Mouse (Mus musculus) midbrain, embryonic 14.5 days (tissue): ENCODE measurements at regions not wholly inside any gene's neighbourhood (a gene's known extent, or its start where the extent isn't known, plus 50 kb on each side); places are given as distances from the start of the nearest gene placed in this dataset.

ENCODE experiments used
- ATAC-seq: fragments of 200-750 bp; cut with Nextera tagmentation; 2 replicates; pipeline ENCODE4 v1.8.0; 2017; ENCODE audit warnings: moderate number of reproducible peaks, moderate library complexity; ENCODE audit not compliant: low FRiP score, low TSS enrichment
- DNase-seq: peaks from one replicate; pipeline ENCODE4 v3.0.0-alpha.2; 2015
- H3K27ac ChIP-seq: fragments of 300-500 bp; sonication (generic); replicated peaks from 2 replicates; pipeline ENCODE4 v1.5.1; 2014; ENCODE audit warnings: mild to moderate bottlenecking, low read depth, low read length, moderate library complexity
- H3K27me3 ChIP-seq: fragments of 300-500 bp; sonication (generic); 2 replicates; pipeline ENCODE4 v1.6.1; 2014; ENCODE audit warnings: low read length, control low read depth, mixed read lengths; ENCODE audit not compliant: control insufficient read depth, insufficient read depth
- H3K36me3 ChIP-seq: fragments of 300-500 bp; sonication (generic); 2 replicates; pipeline ENCODE4 v1.6.1; 2014; ENCODE audit warnings: low read length, control low read depth; ENCODE audit not compliant: control insufficient read depth, insufficient read depth
- H3K4me1 ChIP-seq: fragments of 300-500 bp; sonication (generic); 2 replicates; pipeline ENCODE4 v1.6.1; 2014; ENCODE audit warnings: mild to moderate bottlenecking, antibody characterized with exemption, low read length, control low read depth; ENCODE audit not compliant: control insufficient read depth, insufficient read depth
- H3K4me2 ChIP-seq: fragments of 300-500 bp; sonication (generic); 2 replicates; pipeline ENCODE4 v1.6.1; 2014; ENCODE audit warnings: mild to moderate bottlenecking, low read length, moderate library complexity
- H3K4me3 ChIP-seq: fragments of 300-500 bp; sonication (generic); replicated peaks from 2 replicates; pipeline ENCODE4 v1.5.1; 2014; ENCODE audit warnings: low read depth, low read length
- H3K9ac ChIP-seq: fragments of 300-500 bp; sonication (generic); replicated peaks from 2 replicates; pipeline ENCODE4 v1.6.1; 2014; ENCODE audit warnings: mild to moderate bottlenecking, low read length, moderate library complexity
- H3K9me3 ChIP-seq: fragments of 300-500 bp; sonication (generic); 2 replicates; pipeline ENCODE4 v1.6.1; 2016; ENCODE audit warnings: low read length, control low read depth, mixed read lengths; ENCODE audit not compliant: control insufficient read depth
- WGBS: fragments of 180-500 bp; shearing (Covaris S2); extraction: QIAGEN DNeasy Blood & Tissue Kit; methylation state at CpG from one replicate; pipeline ENCODE4 v1.1.7; 2014; 5-methylcytosine and 5-hydroxymethylcytosine counted together

DNA sequence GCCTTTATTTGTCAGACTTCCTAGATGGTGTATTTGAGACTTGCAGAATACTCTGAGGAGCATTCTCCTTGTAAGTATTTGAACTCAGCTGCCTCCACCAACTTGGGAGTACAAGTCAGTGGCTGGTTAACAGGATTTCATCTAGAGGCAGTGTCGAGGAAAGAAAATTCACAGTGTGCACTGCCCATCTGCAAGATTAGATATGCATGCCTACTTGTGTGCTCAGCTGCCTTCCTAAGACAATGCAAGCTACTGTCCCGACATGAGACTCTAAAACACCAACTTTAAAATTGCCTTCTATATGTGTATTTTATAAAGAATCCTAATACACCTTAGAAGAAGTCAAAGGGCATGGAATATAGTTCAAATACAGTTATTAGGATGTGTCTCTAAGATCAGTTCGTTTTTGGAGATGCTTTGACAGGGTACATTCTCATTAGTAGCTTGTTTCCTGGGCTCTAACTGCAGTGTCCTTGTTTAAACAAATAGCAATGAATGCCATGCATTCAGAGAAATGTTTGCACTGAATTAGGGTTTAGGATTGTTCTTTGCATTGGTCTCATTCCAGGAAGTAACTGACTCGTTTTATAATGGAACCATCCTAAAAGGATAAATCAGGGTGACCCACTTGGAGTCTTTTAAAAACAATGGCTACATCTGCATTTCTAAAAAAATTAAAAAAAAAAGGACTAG is 2687.1 kb upstream of the Gm7489 start:
- DNase-seq = no peak
- 39% methylated on average over 4 of the region's 4 CpGs for WGBS
- Histone ChIP-seq H3K36me3 (no peaks in the 10 kb centered on the region), H3K27ac (no peak overlapping the region), H3K9ac (no peak overlapping the region), H3K4me3 (no peak overlapping the region), H3K27me3 (no peaks in the 10 kb centered on the region), H3K4me1 (no peaks in the 10 kb centered on the region), H3K9me3 (no peaks in the 10 kb centered on the region), H3K4me2 (no peak overlapping the region)
- no peak for ATAC-seq

DNA sequence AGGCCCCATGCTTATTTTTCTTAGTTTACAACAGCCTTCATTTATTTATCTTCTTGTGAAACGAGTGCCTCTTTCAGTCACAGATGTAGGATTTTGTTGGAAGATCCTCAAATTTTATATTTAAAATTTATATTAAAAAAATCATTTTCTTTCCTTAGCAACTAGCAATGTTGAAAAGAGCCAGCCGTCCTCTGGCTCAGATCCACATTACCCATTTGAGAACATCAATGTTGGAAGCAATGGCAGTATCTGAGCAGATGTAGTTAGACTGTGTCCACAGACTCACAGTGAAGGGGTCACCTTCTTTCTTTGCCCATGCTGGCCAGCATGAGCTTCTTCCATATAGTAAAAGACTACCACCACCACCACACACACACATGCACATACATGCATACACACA is 2681.4 kb upstream of the Gm7489 start:
- Histone ChIP-seq H3K4me2 (no peak overlapping the region), H3K27ac (no peak overlapping the region), H3K36me3 (no peaks in the 10 kb centered on the region), H3K4me3 (no peak overlapping the region), H3K27me3 (no peaks in the 10 kb centered on the region), H3K4me1 (no peaks in the 10 kb centered on the region), H3K9me3 (no peaks in the 10 kb centered on the region), H3K9ac (no peak overlapping the region)
- DNase-seq (no peak), ATAC-seq (no peak)
- WGBS = 91% methylated on average over 2 of the region's 2 CpGs

DNA sequence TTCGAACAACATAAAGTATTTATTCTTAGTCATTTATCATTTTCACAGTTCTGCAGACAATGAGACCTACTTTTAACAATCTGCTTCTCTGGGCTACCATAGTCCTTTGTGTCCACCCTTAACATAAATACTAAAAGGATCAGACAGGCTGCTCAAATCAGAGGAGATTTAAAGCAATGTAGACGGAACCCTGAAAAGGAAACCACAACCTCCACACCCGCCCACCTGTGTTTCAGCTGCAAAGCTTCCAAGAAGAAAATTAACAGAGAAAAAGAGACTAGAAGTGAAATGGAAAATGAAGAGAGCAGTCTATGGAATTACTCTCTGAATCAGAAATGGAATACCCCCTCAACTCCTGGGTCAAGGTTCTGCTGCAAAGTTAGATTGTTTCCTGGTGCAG is 2678.7 kb upstream of the Gm7489 start:
- Histone ChIP-seq H3K4me2 (no peak overlapping the region), H3K4me1 (no peaks in the 10 kb centered on the region), H3K9me3 (no peaks in the 10 kb centered on the region), H3K27me3 (no peaks in the 10 kb centered on the region), H3K27ac (no peak overlapping the region), H3K36me3 (no peaks in the 10 kb centered on the region), H3K4me3 (no peak overlapping the region), H3K9ac (no peak overlapping the region)
- ATAC-seq (no peak), DNase-seq (no peak)
- 40% methylated on average over 3 of the region's 3 CpGs for WGBS

DNA sequence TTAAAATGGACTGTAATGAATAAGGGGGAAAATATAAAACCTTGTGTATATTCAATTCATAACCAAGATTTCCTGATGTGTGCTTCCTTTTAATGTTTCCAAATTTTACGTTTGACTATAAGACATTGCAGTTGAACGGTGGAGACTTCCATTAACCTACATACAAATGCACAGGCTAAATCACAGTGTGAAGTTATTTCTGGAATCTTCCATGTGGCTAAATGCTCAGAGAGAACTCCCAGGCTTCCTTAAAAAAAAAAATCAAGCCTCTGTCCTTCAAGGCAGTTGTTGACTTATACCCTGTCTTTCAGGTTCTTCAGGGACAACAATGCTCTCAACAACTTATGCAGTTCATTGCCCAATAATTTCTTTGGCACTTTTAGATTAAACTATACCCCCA is 2677.9 kb upstream of the Gm7489 start:
- no peak overlapping the region for H3K27ac ChIP-seq
- ATAC-seq = no peak
- WGBS = 85% methylated on average over 2 of the region's 2 CpGs
- no peaks in the 10 kb centered on the region for H3K9me3 ChIP-seq
- H3K9ac ChIP-seq = no peak overlapping the region
- H3K36me3 ChIP-seq = no peaks in the 10 kb centered on the region
- no peaks in the 10 kb centered on the region for H3K4me1 ChIP-seq
- H3K4me2 ChIP-seq = no peak overlapping the region
- no peak for DNase-seq
- H3K27me3 ChIP-seq = no peaks in the 10 kb centered on the region
- no peak overlapping the region for H3K4me3 ChIP-seq

DNA sequence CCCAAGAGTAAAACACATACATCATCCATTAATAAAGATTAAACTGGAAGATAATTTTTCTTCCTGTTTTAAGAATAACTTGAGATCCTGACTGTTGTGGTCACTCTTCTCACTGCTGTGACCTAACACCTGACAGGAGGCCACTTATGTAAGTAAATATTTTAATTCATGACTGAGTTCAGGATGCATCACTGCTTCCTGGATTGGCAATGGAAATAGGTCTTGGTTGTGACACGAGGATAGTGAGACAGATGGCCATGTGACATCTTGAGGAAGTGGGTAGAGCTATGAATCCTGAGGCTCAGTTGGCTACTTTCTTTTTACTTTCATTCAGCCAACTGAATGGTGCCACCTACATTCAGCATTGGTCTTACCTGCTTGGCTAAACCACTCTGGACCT is 2649.8 kb upstream of the Gm7489 start:
- 89% methylated on average over 1 of the region's 1 CpGs for WGBS
- no peak overlapping the region for H3K4me3 ChIP-seq
- H3K4me2 ChIP-seq = no peak overlapping the region
- H3K27me3 ChIP-seq = no peaks in the 10 kb centered on the region
- H3K9ac ChIP-seq = no peak overlapping the region
- no peaks in the 10 kb centered on the region for H3K9me3 ChIP-seq
- no peak overlapping the region for H3K27ac ChIP-seq
- no peaks in the 10 kb centered on the region for H3K36me3 ChIP-seq
- no peak for DNase-seq
- no peaks in the 10 kb centered on the region for H3K4me1 ChIP-seq
- no peak for ATAC-seq

DNA sequence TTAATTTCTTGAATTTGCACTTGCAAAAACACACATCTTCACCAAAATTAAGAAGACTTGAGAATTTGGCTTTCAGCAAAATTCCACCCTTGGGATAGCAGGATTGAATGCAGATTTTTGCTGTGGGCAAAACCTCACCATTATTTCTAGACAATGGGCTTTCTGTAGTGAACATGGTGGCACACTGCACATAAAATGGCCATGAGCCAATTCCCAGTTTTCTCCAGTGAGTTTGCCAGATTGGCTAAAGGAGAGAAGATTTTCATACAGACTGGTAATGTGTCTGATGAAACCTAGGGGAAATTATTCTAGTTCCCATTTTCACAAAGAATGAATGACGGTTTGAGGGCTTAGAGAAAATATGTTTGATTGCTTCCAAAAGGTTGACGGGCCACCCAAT is 2640.1 kb upstream of the Gm7489 start:
- DNase-seq (no peak), ATAC-seq (no peak)
- Histone ChIP-seq H3K27ac (no peak overlapping the region), H3K36me3 (no peaks in the 10 kb centered on the region), H3K4me1 (no peaks in the 10 kb centered on the region), H3K9me3 (no peaks in the 10 kb centered on the region), H3K9ac (no peak overlapping the region), H3K4me3 (no peak overlapping the region), H3K4me2 (no peak overlapping the region), H3K27me3 (no peaks in the 10 kb centered on the region)
- WGBS = 97% methylated on average over 2 of the region's 2 CpGs

DNA sequence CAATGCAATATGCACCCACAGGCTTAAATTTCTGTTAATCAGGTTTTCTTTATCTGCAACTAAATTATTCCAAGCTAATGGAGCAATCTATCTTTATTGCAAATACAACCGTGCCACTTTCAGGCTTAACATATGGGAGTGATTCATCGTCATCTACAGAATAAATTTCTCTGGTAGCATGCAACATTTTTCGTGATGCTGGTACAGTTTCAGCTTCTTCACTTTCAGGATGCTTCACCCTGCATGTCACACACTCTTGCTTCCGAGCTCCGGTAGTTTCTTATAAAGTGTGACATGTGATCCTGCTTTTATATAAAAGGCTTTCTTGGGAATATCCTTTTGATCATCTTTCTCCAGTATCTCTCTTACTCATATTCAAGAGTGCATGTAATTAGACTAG is 2637.4 kb upstream of the Gm7489 start:
- no peaks in the 10 kb centered on the region for H3K4me1 ChIP-seq
- DNase-seq = no peak
- no peak overlapping the region for H3K4me2 ChIP-seq
- H3K9me3 ChIP-seq = no peaks in the 10 kb centered on the region
- ATAC-seq = no peak
- H3K36me3 ChIP-seq = no peaks in the 10 kb centered on the region
- H3K27me3 ChIP-seq = no peaks in the 10 kb centered on the region
- H3K27ac ChIP-seq = no peak overlapping the region
- 83% methylated on average over 5 of the region's 5 CpGs for WGBS
- no peak overlapping the region for H3K9ac ChIP-seq
- H3K4me3 ChIP-seq = no peak overlapping the region

DNA sequence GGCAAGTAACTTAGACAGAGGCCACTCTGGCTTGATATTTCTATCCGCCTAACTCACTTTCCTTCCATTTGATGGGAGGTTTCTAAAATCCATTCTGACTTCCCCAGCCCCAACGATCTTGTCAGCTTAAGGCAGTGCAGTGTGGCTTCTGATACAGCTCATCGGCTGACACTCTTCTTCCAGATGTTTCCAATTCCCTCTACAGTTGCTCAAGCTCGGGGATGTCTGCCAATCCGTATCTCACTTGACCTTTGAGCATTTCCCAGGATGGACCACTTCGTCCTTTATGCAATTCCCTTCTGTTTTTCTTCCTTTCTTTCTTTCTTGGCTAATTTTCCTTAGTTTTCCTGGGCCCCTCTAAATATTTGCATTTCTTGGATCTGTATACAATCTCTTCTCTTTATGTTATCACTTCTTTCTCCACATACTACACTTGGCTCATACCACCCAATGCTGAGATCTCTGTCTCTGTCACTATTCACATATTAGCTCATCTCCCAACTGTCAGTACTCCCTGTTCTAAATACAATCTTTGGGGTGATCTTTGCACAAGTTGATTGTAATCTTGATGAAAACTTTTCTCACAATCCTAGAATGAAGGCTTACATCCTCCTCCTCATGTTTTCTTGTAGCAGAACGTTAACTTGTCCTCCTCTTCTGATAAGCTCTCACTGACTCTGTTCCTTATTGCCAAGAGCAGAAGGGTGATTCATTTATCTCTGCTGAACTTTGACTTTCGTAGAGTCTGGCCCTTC is 2636.5 kb upstream of the Gm7489 start:
- WGBS = 86% methylated on average over 8 of the region's 8 CpGs
- ATAC-seq = no peak

DNA sequence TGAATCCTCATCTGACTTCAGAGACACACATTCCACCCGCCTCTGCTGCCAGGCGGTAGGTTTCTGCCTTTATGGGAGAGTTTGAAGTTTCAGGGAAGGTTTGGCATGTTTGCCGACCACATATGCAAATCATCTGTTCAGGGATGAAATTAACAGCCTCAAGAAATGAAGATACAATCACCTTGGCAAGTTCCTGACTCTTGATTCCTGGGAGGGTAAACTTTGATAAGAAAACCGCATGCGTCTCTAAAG is 2636.0 kb upstream of the Gm7489 start:
- ATAC-seq = no peak
- 94% methylated on average over 5 of the region's 5 CpGs for WGBS
- Histone ChIP-seq H3K27ac (no peak overlapping the region), H3K36me3 (no peaks in the 10 kb centered on the region), H3K9ac (no peak overlapping the region), H3K4me1 (no peaks in the 10 kb centered on the region), H3K4me2 (no peak overlapping the region), H3K9me3 (no peaks in the 10 kb centered on the region), H3K27me3 (no peaks in the 10 kb centered on the region), H3K4me3 (no peak overlapping the region)
- DNase-seq = no peak

More for the DNA sequence above, 2636.5 kb upstream of the Gm7489 start:
- Histone ChIP-seq H3K27ac (no peak overlapping the region), H3K4me2 (no peak overlapping the region), H3K27me3 (no peaks in the 10 kb centered on the region), H3K4me1 (no peaks in the 10 kb centered on the region), H3K4me3 (no peak overlapping the region), H3K36me3 (no peaks in the 10 kb centered on the region), H3K9me3 (no peaks in the 10 kb centered on the region), H3K9ac (no peak overlapping the region)
- DNase-seq = no peak
